Comparison of ENCODE assay signal across 24 mouse cellular contexts in genomic region chr8:124823497-124823896, GRCm38 (mm10). TPM values are rescaled to one million over a fixed set of nuclear protein-coding genes. Genes with fewer than 3 reads are reported as not detected.
DNase-seq lines count a peak whose midpoint lies in the region; ATAC-seq and TF ChIP-seq lines count a peak whose summit lies in the region.
"Had no signal": no experiment of that assay in that cellular context is flagged by ENCODE, and none has a peak within 500 bp of the region (broad histone marks: within the 10 kb centered on the region; RNA-seq: fewer than 3 reads in every experiment).

No protein-coding gene starts in this region.

- peak; percentile 13; the same call in 1 of the 2 replicates for TF ChIP-seq CTCF in kidney, adult 2 months (conservative IDR thresholded peaks at IDR 0.05; ENCODE audit: insufficient read depth, insufficient read length, low read depth, low read length)
- TF ChIP-seq CTCF in lung, postnatal 0 days (IDR thresholded peaks at IDR 0.05), result peak; percentile 36; the same call in 1 of the 2 replicates

- no peaks in the 10 kb centered on the region for H3K9me3 ChIP-seq in lung, postnatal 0 days (ENCODE audit: low read length)
- no peaks in the 10 kb centered on the region for H3K9me3 ChIP-seq in embryonic facial prominence, embryonic 10.5 days
- H3K9me3 ChIP-seq: embryonic facial prominence, embryonic 13.5 days; heart, embryonic 12.5 days; hindbrain, embryonic 13.5 days; limb, embryonic 10.5 days; midbrain, embryonic 15.5 days had no signal

- H3K4me2 ChIP-seq in lung, postnatal 0 days (replicated peaks; ENCODE audit: low read depth, low read length), result no peak overlapping the region
- H3K4me2 ChIP-seq: embryonic facial prominence, embryonic 13.5 days; heart, embryonic 12.5 days; hindbrain, embryonic 13.5 days; midbrain, embryonic 15.5 days had no signal

- DNase-seq in kidney, adult 2 months, result no peak
- DNase-seq in kidney, postnatal 4 days, result no peak
- DNase-seq in lung, postnatal 0 days (ENCODE audit: low spot score), result no peak
- DNase-seq in lung, postnatal 4 days, result no peak
- DNase-seq in MN1 (ENCODE audit: low spot score), result peak; percentile 5
- DNase-seq in urinary bladder, postnatal 25 days (ENCODE audit: low spot score), result no peak
- DNase-seq in embryonic facial prominence, embryonic 10.5 days (ENCODE audit: low spot score), result no peak
- DNase-seq: adrenal gland, postnatal 14 days; cerebellum, adult 9-11 months; heart, postnatal 14 days; kidney, postnatal 10 days; right cerebral cortex, postnatal 25 days; thymus, adult 18-20 months had no signal

- TF ChIP-seq EP300 in lung, postnatal 0 days (IDR thresholded peaks at IDR 0.05), result no peak

- no peaks in the 10 kb centered on the region for H3K27me3 ChIP-seq in kidney, adult 2 months (replicated peaks; ENCODE audit: control insufficient read depth, insufficient read depth, low read length)
- no peaks in the 10 kb centered on the region for H3K27me3 ChIP-seq in lung, postnatal 0 days (replicated peaks; ENCODE audit: insufficient read depth, low read length)
- H3K27me3 ChIP-seq in embryonic facial prominence, embryonic 10.5 days (replicated peaks; ENCODE audit: low read depth, poor library complexity, severe bottlenecking), result peaks cover 14% of the 10 kb centered on the region
- H3K27me3 ChIP-seq: midbrain, embryonic 15.5 days; Patski had no signal

- H3K27ac ChIP-seq in kidney, adult 2 months (ENCODE audit: insufficient read depth, low read depth, low read length), result no peak overlapping the region
- H3K27ac ChIP-seq in lung, postnatal 0 days (ENCODE audit: low read length), result no peak overlapping the region
- H3K27ac ChIP-seq in embryonic facial prominence, embryonic 10.5 days (replicated peaks), result no peak overlapping the region
- H3K27ac ChIP-seq: embryonic facial prominence, embryonic 13.5 days; hindbrain, embryonic 13.5 days; limb, embryonic 10.5 days; midbrain, embryonic 15.5 days had no signal

- no peak overlapping the region for H3K4me3 ChIP-seq in kidney, adult 2 months (ENCODE audit: insufficient read depth, low read depth, low read length)
- no peak overlapping the region for H3K4me3 ChIP-seq in lung, postnatal 0 days (ENCODE audit: low read depth, low read length)
- H3K4me3 ChIP-seq in embryonic facial prominence, embryonic 10.5 days, result no peak overlapping the region
- H3K4me3 ChIP-seq: embryonic facial prominence, embryonic 13.5 days; heart, embryonic 12.5 days; hindbrain, embryonic 13.5 days; limb, embryonic 10.5 days; midbrain, embryonic 15.5 days had no signal

- WGBS in kidney, adult 2 months, result 81% methylated on average over 6 of the region's 6 CpGs
- 75% methylated on average over 6 of the region's 6 CpGs for WGBS in lung, postnatal 0 days
- WGBS in embryonic facial prominence, embryonic 10.5 days, result 82% methylated on average over 6 of the region's 6 CpGs

- ATAC-seq in lung, postnatal 0 days, result no peak
- ATAC-seq: activated CD4-positive, CD25-positive, alpha-beta regulatory T cell, adult 4 months; forebrain, embryonic 16.5 days; intestine, embryonic 16.5 days; midbrain, embryonic 15.5 days; Patski had no signal

- peaks cover 6% of the 10 kb centered on the region for H3K4me1 ChIP-seq in kidney, adult 2 months (ENCODE audit: control insufficient read depth, insufficient read depth, low read length)
- 0 out of 2 replicates have a peak, but pooled peaks cover 2% of the 10 kb centered on the region for H3K4me1 ChIP-seq in lung, postnatal 0 days (ENCODE audit: insufficient read depth, low read depth, low read length)
- H3K4me1 ChIP-seq in embryonic facial prominence, embryonic 10.5 days, result peaks cover 7% of the 10 kb centered on the region; the same call in 1 of the 2 replicates
- H3K4me1 ChIP-seq: hindbrain, embryonic 13.5 days; limb, embryonic 10.5 days; midbrain, embryonic 15.5 days had no signal

- TF ChIP-seq POLR2A in kidney, adult 2 months (IDR thresholded peaks at IDR 0.05; ENCODE audit: low read depth, low read length), result no peak

- H3K36me3 ChIP-seq in kidney, adult 2 months (ENCODE audit: control insufficient read depth, insufficient read depth, low read length), result no peaks in the 10 kb centered on the region
- H3K36me3 ChIP-seq in lung, postnatal 0 days (ENCODE audit: insufficient read depth, low read length), result no peaks in the 10 kb centered on the region
- H3K36me3 ChIP-seq in embryonic facial prominence, embryonic 10.5 days (replicated peaks), result no peaks in the 10 kb centered on the region
- H3K36me3 ChIP-seq: embryonic facial prominence, embryonic 13.5 days; heart, embryonic 12.5 days; limb, embryonic 10.5 days had no signal

- no peak overlapping the region for H3K9ac ChIP-seq in lung, postnatal 0 days (replicated peaks; ENCODE audit: low read depth)
- H3K9ac ChIP-seq: embryonic facial prominence, embryonic 13.5 days; heart, embryonic 12.5 days; hindbrain, embryonic 13.5 days; midbrain, embryonic 15.5 days had no signal

RNA-seq across cellular contexts. Expression of gene Trim67, which starts 30.6 kb away (rescaled TPM):
- polyA plus RNA-seq in kidney, adult 2 months (2012; rRNA removed), result 0.14 and 0.30 TPM in 2 replicates
- polyA plus RNA-seq in lung, postnatal 0 days (2015; fragmentation: Nextera tagmentation; extraction: Ambion mirVana), result 1.5 and 1.7 TPM in 2 replicates
- 0.36 and 0.51 TPM in 2 replicates for polyA plus RNA-seq in embryonic facial prominence, embryonic 10.5 days (2016; fragmentation: Nextera tagmentation; extraction: Ambion mirVana)
- polyA plus RNA-seq: activated CD4-positive, CD25-positive, alpha-beta regulatory T cell, adult 4 months; limb, embryonic 10.5 days; liver, adult 2 months; spleen, adult 2 months had no signal

RNA-seq across cellular contexts. Expression of gene Gnpat, which starts 39.3 kb away (rescaled TPM):
- 69.7 and 72.9 TPM in 2 replicates for polyA plus RNA-seq in kidney, adult 2 months (2012; rRNA removed)
- polyA plus RNA-seq in lung, postnatal 0 days (2015; fragmentation: Nextera tagmentation; extraction: Ambion mirVana), result 67.8 and 71.5 TPM in 2 replicates
- polyA plus RNA-seq in embryonic facial prominence, embryonic 10.5 days (2016; fragmentation: Nextera tagmentation; extraction: Ambion mirVana), result 138 and 149 TPM in 2 replicates

RNA-seq across cellular contexts. Expression of gene 2810004N23Rik, which starts 39.4 kb away (rescaled TPM):
- 13.6 and 13.8 TPM in 2 replicates for polyA plus RNA-seq in kidney, adult 2 months (2012; rRNA removed)
- 18.0 and 18.2 TPM in 2 replicates for polyA plus RNA-seq in lung, postnatal 0 days (2015; fragmentation: Nextera tagmentation; extraction: Ambion mirVana)
- 77.2 and 82.2 TPM in 2 replicates for polyA plus RNA-seq in embryonic facial prominence, embryonic 10.5 days (2016; fragmentation: Nextera tagmentation; extraction: Ambion mirVana)
